Mouse (Mus musculus) thymus, adult 2 months (tissue): ENCODE data around the gene Adora2a.

Source experiments
- CTCF ChIP-seq: fragments of 200-500 bp; IDR thresholded peaks from 2 replicates; pipeline ENCODE4 v1.5.1; 2012; ENCODE audit warnings: mild to moderate bottlenecking, control low read depth, low read length, moderate library complexity, borderline replicate concordance; ENCODE audit not compliant: control insufficient read depth, poor library complexity, insufficient read depth; ENCODE audit errors: extremely low read depth
- POLR2A ChIP-seq: fragments of 200-500 bp; IDR thresholded peaks from 2 replicates; pipeline ENCODE4 v1.6.1; 2012; ENCODE audit warnings: mild to moderate bottlenecking, low read length, control low read depth, moderate library complexity; ENCODE audit not compliant: control insufficient read depth, poor library complexity, insufficient read depth; ENCODE audit errors: extremely low read depth

- TF ChIP-seq CTCF (no peak), POLR2A (no peak)
Observed at GRCm38 (mm10) chr10:75324391-75324790, 7.7 kb downstream of the Adora2a start.
